Mouse (Mus musculus) kidney, postnatal 0 days (tissue): ENCODE results near the gene Cacng1. TPM values are rescaled to one million over a fixed set of nuclear protein-coding genes. Genes with fewer than 3 reads are reported as not detected.

ENCODE experiments used
- ATAC-seq: fragments of 200-750 bp; cut with Nextera tagmentation; replicated peaks from 2 replicates; pipeline ENCODE4 v1.8.0; 2017; ENCODE audit warnings: low read depth, moderate number of reproducible peaks, moderate TSS enrichment, moderate library complexity; ENCODE audit not compliant: low FRiP score
- DNase-seq: peaks from one replicate; pipeline ENCODE4 v3.0.0-alpha.2; 2016; ENCODE audit warnings: low spot score
- H3K27ac ChIP-seq: fragments of 300-500 bp; sonication (generic); 2 replicates; pipeline ENCODE4 v1.5.1; 2014; ENCODE audit warnings: mild to moderate bottlenecking
- H3K27me3 ChIP-seq: fragments of 300-500 bp; sonication (generic); 2 replicates; pipeline ENCODE4 v1.6.1; 2014; ENCODE audit warnings: low read length, mixed read lengths; ENCODE audit not compliant: insufficient read depth
- H3K36me3 ChIP-seq: fragments of 300-500 bp; sonication (generic); 2 replicates; pipeline ENCODE4 v1.6.1; 2014; ENCODE audit warnings: low read length, mixed read lengths; ENCODE audit not compliant: insufficient read depth
- H3K4me1 ChIP-seq: fragments of 300-500 bp; sonication (generic); replicated peaks from 2 replicates; pipeline ENCODE4 v1.6.1; 2014; ENCODE audit warnings: antibody characterized with exemption, low read length, mixed read lengths; ENCODE audit not compliant: insufficient read depth
- H3K4me2 ChIP-seq: fragments of 300-500 bp; sonication (generic); 2 replicates; pipeline ENCODE4 v1.6.1; 2014; ENCODE audit warnings: mild to moderate bottlenecking, low read length, moderate library complexity, mixed read lengths
- H3K4me3 ChIP-seq: fragments of 300-500 bp; sonication (generic); replicated peaks from 2 replicates; pipeline ENCODE4 v1.5.1; 2014; ENCODE audit warnings: low read depth, low read length
- H3K9ac ChIP-seq: fragments of 300-500 bp; sonication (generic); 2 replicates; pipeline ENCODE4 v1.6.1; 2014; ENCODE audit warnings: low read depth, low read length
- H3K9me3 ChIP-seq: fragments of 300-500 bp; sonication (generic); replicated peaks from 2 replicates; pipeline ENCODE4 v1.6.1; 2016; ENCODE audit warnings: low read length, inconsistent platforms, mixed read lengths
- CTCF ChIP-seq: IDR thresholded peaks from 2 replicates; pipeline ENCODE4 v1.5.1; 2016; ENCODE audit warnings: antibody characterized with exemption, low read depth, mild to moderate bottlenecking, moderate library complexity
- WGBS: fragments of 180-500 bp; shearing (Covaris S2); extraction: QIAGEN DNeasy Blood & Tissue Kit; methylation state at CpG from one replicate; pipeline ENCODE4 v1.1.7; 2014; 5-methylcytosine and 5-hydroxymethylcytosine counted together
- polyA plus RNA-seq: library from polyadenylated mRNA; unstranded; fragments of >200 nt; fragmentation: Nextera tagmentation; extraction: Ambion mirVana; gene quantifications from 2 replicates; pipeline ENCODE4 v1.2.1, GENCODE M21; 2015

Gene Cacng1
- polyA plus RNA-seq, 1 experiment from 2014 or later, result 0.59 TPM

DNA sequence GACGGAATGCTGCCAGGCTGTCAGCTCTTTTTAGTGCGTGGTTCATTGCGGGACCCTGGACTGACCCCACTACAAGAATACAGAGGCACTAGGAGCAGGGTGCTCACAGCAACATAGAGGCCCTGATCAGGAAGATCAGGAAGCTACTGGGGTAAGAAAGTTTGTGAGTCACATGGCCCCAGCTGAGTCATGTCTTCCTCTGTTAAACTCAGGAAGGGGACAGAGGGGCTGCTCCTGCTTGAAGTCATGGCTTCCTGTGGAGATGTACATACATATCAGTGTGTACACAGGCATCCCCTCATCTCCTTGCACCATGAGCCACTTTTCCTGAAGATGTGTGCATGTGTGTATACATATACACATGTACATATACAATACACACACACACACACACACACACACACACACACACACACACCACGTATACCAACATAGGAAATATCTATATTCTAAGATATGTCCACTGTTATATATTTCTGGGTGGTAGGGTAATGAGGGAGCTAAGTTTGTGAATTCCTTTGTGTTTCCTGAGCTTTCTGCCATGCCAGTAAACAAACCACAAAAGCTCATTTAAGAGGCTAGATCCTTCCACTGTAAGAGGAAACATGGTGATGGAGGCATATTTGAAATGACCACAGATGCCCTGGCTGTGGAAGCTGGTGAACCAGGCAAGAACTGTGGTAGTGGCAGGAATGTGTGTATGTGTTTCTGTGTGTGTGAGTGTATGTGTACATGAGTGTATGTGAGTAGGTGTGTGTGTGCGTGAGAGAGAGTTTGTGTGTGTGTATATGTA, 32.1 kb upstream of the Cacng1 start:
- H3K4me1 ChIP-seq, result no peaks in the 10 kb centered on the region
- ATAC-seq (no peak), DNase-seq (no peak)
- H3K27me3 ChIP-seq, result no peaks in the 10 kb centered on the region
- H3K27ac ChIP-seq, result no peak overlapping the region
- TF ChIP-seq CTCF, result no peak
- H3K4me2 ChIP-seq, result no peak overlapping the region
- no peaks in the 10 kb centered on the region for H3K36me3 ChIP-seq
- 72% methylated on average over 5 of the region's 5 CpGs for WGBS
- H3K4me3 ChIP-seq, result no peak overlapping the region
- H3K9me3 ChIP-seq, result no peaks in the 10 kb centered on the region
- no peak overlapping the region for H3K9ac ChIP-seq

DNA sequence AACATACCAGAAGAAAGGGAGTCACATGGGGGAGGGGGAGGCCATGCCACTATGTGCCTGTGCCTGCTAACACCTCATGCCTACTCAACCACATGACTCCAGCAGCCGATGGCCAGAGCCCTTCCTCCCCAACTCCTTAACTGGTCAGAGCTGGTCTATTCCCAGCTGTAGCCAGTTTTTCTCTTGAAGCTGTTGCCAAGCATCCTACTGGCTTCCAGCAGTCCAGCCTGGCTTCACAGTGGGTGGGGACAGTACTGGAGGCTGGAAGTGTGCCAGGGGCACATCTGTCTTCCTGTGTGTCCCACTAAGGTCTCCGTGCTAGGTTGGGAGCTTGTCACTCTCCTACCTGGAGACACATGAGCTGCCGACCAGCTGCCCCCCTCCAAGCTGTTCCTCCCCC, 26.8 kb upstream of the Cacng1 start:
- DNase-seq, result no peak

DNA sequence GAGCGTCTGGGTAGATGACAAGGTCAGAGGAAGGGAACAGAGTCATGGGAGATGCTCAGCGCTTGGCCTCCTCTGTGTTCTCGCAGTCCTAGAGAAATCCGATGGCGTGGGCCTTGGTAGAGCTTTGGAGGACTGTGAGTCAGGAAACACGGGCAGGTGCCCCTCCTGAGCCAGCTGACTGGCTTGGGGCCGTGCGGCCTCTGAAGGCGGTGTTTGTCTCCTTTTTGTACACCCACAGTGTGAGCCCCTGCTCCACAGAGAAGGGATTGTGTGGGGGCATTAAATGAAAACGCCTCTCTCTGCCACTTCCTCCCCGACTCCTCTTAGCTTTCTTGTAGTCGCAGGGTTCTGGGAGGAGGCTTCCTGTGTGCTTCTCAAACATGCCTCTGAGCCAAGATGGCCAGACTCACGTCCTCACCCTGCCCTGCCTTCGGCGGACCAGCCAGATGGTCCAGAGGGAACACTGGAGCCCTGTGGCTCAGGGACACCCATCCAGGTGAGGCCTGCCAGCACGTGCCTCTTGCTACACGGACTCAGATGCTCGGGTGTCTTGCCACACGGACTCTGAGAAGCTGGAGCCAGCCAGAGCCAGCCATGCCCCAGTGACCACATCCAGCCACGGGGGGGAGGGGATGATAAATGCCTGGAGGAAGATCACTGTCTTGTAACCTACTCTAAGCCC, 22.2 kb upstream of the Cacng1 start:
- WGBS, result 56% methylated on average over 20 of the region's 20 CpGs
- H3K27me3 ChIP-seq, result no peaks in the 10 kb centered on the region
- ATAC-seq, result peak; percentile 47; the same call in 1 of the 2 replicates

More for the DNA sequence above, 26.8 kb upstream of the Cacng1 start:
- Histone ChIP-seq H3K27me3 (no peaks in the 10 kb centered on the region), H3K9me3 (no peaks in the 10 kb centered on the region), H3K9ac (no peak overlapping the region), H3K36me3 (no peaks in the 10 kb centered on the region), H3K4me2 (no peak overlapping the region), H3K27ac (no peak overlapping the region), H3K4me1 (peaks cover 11% of the 10 kb centered on the region), H3K4me3 (no peak overlapping the region)
- TF ChIP-seq CTCF, result no peak
- ATAC-seq, result peak; percentile 44; the same call in 1 of the 2 replicates
- WGBS, result 27% methylated on average over 3 of the region's 3 CpGs

DNA sequence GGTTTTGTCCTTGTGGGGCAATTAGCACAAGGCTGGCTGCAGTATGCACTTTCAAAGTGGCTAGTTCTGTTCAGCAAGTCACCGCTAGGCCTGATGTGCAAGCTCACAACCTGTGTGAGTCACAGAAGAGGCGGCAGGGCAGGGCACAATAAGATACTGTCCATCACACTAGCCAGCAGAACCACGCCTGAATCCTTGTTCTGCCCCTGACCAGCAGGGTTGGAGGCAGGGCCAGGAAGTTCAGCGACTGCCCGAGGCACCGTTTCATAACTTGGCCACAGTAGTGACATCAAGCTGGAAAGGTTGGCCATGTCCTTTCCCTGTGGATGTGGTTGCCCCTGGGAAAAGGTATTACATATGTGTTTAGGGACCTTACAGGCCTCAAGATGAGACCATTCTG, 21.6 kb upstream of the Cacng1 start:
- peaks cover 8% of the 10 kb centered on the region for H3K4me1 ChIP-seq
- no peak for TF ChIP-seq CTCF
- no peaks in the 10 kb centered on the region for H3K36me3 ChIP-seq
- no peak overlapping the region for H3K4me3 ChIP-seq
- no peak overlapping the region for H3K4me2 ChIP-seq
- no peaks in the 10 kb centered on the region for H3K27me3 ChIP-seq
- no peak for DNase-seq
- H3K27ac ChIP-seq, result no peak overlapping the region
- WGBS, result 88% methylated on average over 6 of the region's 6 CpGs
- no peaks in the 10 kb centered on the region for H3K9me3 ChIP-seq
- no peak overlapping the region for H3K9ac ChIP-seq
- no peak for ATAC-seq

More for the DNA sequence above, 22.2 kb upstream of the Cacng1 start:
- Histone ChIP-seq H3K9ac (no peak overlapping the region), H3K4me2 (no peak overlapping the region), H3K4me3 (no peak overlapping the region), H3K9me3 (no peaks in the 10 kb centered on the region), H3K36me3 (no peaks in the 10 kb centered on the region), H3K4me1 (peaks cover 11% of the 10 kb centered on the region), H3K27ac (no peak overlapping the region)
- DNase-seq, result peak; percentile 26
- no peak for TF ChIP-seq CTCF

DNA sequence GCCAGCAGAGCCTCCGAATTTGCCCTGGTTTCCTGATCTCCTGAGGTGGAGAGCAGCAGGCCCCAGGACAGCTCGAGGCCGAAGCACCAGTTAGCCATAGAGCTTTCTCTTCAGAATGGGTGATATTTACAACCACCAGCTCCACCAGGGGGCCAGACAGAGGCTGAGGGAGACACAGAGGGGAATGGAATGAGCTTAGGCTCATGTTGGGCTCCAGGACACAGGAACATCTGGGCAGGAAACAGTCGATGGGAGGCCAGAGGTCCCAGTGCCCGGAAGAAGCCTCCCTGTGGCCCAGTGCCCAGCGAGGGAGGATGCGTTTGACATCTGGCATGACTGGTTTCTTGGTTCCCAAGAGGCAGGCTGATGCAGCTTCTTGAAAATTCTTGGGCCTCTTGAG, 17.8 kb upstream of the Cacng1 start:
- H3K4me1 ChIP-seq, result peaks cover 8% of the 10 kb centered on the region
- H3K27me3 ChIP-seq, result no peaks in the 10 kb centered on the region
- H3K36me3 ChIP-seq, result no peaks in the 10 kb centered on the region
- no peak overlapping the region for H3K4me3 ChIP-seq
- DNase-seq, result peak; percentile 45
- 61% methylated on average over 7 of the region's 7 CpGs for WGBS
- H3K9ac ChIP-seq, result no peak overlapping the region
- H3K27ac ChIP-seq, result no peak overlapping the region
- peak; percentile 52 for TF ChIP-seq CTCF
- H3K4me2 ChIP-seq, result no peak overlapping the region
- no peaks in the 10 kb centered on the region for H3K9me3 ChIP-seq
- ATAC-seq, result no peak

DNA sequence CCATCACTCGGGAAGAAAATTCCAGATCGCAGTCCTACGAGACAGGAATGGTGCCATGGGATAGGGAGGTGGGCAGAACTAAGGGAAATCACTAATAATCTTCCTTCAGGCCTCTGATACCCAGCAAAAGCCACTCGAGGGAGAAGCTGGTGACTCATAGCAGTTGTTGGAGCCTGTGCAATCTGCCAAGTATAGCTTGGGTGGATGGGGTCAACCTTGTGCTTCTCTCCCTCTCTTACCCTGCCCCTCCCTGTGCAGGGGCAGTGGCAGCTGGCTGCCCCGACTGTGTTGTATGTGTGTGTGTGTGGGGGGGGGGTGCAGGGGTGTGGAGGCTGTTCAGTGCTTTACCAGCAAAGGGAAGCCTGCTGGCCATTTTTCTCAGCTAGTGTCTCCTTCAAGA, 15.2 kb upstream of the Cacng1 start:
- Histone ChIP-seq H3K4me1 (no peaks in the 10 kb centered on the region), H3K9me3 (no peaks in the 10 kb centered on the region), H3K4me3 (no peak overlapping the region), H3K36me3 (no peaks in the 10 kb centered on the region), H3K4me2 (no peak overlapping the region), H3K9ac (no peak overlapping the region), H3K27ac (no peak overlapping the region), H3K27me3 (no peaks in the 10 kb centered on the region)
- TF ChIP-seq CTCF, result no peak
- no peak for ATAC-seq
- no peak for DNase-seq
- 72% methylated on average over 5 of the region's 5 CpGs for WGBS
